Mouse (Mus musculus): ENCODE data around the gene Rpl11. TPM values are rescaled to one million over a fixed set of nuclear protein-coding genes. Genes with fewer than 3 reads are reported as not detected.
"Not testable (repeated sequence)": the region's sequence is repeated elsewhere in the genome, so short reads cannot be mapped to it uniquely, and the experiment has no call there.

The Rpl11 gene
- total RNA-seq (2014; rRNA removed), result 765 and 914 TPM in 2 replicates
- 297 and 312 TPM in 2 replicates for polyA plus RNA-seq (2015; fragmentation: Nextera tagmentation; extraction: Ambion mirVana)

DNA sequence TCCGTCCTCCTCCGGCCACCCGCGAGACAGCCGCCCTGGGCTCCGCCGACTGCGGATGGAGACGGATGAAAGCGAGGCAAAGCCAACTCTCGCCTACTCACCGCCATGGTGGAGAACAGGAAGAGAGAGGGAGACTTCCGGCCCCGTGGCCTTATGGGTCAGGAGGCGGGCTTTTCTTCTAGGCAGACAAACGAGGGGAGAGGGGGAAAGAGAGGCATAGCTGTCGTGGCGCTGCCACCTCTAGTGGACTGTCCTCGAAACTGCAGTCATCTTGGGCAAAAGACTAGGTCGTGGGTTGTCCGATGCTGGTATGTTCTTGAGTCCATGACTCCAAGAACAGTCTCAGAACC, at the start of gene Rpl11:
Gene Rpl11, minus strand, starts transcription at position 182 of the 350 bp plus-strand sequence.
- DNase-seq (ENCODE audit: low spot score), result peak; percentile 97
- Histone ChIP-seq H3K9me3 (ENCODE audit: low read length) (no peaks in the 10 kb centered on the region), H3K4me2 (ENCODE audit: low read depth, low read length) (peak within 1 kb of the TSS; percentile 86), H3K27ac (peak within 1 kb of the TSS; percentile 91), H3K9ac (replicated peaks; ENCODE audit: low read length) (peak within 1 kb of the TSS; percentile 93), H3K4me3 (ENCODE audit: low read length) (peak within 1 kb of the TSS; percentile 74), H3K4me1 (ENCODE audit: insufficient read depth, low read length) (peaks cover 12% of the 10 kb centered on the region), H3K27me3 (ENCODE audit: insufficient read depth, low read length) (no peaks in the 10 kb centered on the region), H3K36me3 (ENCODE audit: insufficient read depth, low read length) (peaks cover 30% of the 10 kb centered on the region)
- TF ChIP-seq CTCF (IDR thresholded peaks at IDR 0.05; ENCODE audit: low read depth), result peak; percentile 96
- ATAC-seq, result peak; percentile 99
- 1% methylated on average over 21 of the region's 21 CpGs for WGBS

- not testable (repeated sequence) for H3K27me3 ChIP-seq (ENCODE audit: insufficient read depth, low read length); H3K27ac ChIP-seq; H3K36me3 ChIP-seq (ENCODE audit: insufficient read depth, low read length); H3K9me3 ChIP-seq (ENCODE audit: low read length); DNase-seq (ENCODE audit: low spot score); H3K9ac ChIP-seq (replicated peaks; ENCODE audit: low read length); ATAC-seq; H3K4me2 ChIP-seq (ENCODE audit: low read depth, low read length); H3K4me3 ChIP-seq (ENCODE audit: low read length); H3K4me1 ChIP-seq (ENCODE audit: insufficient read depth, low read length)
- WGBS, result 92% methylated on average over 4 of the region's 4 CpGs
Measured at GRCm38 (mm10) chr4:136101753-136102152, 48.5 kb upstream of the Rpl11 start.

- H3K9me3 ChIP-seq (ENCODE audit: low read length), result no peaks in the 10 kb centered on the region
- DNase-seq (ENCODE audit: low spot score) (no peak), ATAC-seq (no peak)
- H3K4me3 ChIP-seq (ENCODE audit: low read length), result no peak overlapping the region
- no peaks in the 10 kb centered on the region for H3K27me3 ChIP-seq (ENCODE audit: insufficient read depth, low read length)
- TF ChIP-seq CTCF (IDR thresholded peaks at IDR 0.05; ENCODE audit: low read depth), result no peak
- H3K36me3 ChIP-seq (ENCODE audit: insufficient read depth, low read length), result no peaks in the 10 kb centered on the region
- no peak overlapping the region for H3K27ac ChIP-seq
- 0 out of 2 replicates have a peak, but pooled peaks cover 6% of the 10 kb centered on the region for H3K4me1 ChIP-seq (ENCODE audit: insufficient read depth, low read length)
- WGBS, result 75% methylated on average over 12 of the region's 12 CpGs
- H3K4me2 ChIP-seq (ENCODE audit: low read depth, low read length), result no peak overlapping the region
- no peak overlapping the region for H3K9ac ChIP-seq (replicated peaks; ENCODE audit: low read length)
Measured at GRCm38 (mm10) chr4:136100396-136101070, 47.3 kb upstream of the Rpl11 start.

DNA sequence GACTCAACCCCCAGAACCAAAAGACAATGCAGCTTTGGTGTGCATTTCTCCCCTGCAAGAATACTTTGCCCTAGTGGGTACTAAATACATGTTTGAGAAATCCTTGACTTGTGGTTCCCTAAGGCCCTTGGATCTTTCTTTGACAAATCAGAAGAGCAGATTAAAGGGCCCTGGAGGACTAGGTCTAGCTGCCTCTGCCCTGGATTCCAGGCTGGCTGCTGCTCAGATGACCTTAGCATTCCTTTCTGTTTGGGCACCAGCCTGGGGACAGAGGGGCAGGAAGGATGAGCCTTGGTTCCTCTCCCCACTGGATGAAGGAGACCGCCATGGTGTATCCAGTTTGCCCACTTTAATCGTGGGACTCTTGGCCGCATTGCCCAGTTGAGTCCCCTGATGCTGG, 45.2 kb upstream of the Rpl11 start:
- Histone ChIP-seq H3K27me3 (ENCODE audit: insufficient read depth, low read length) (no peaks in the 10 kb centered on the region), H3K9me3 (ENCODE audit: low read length) (no peaks in the 10 kb centered on the region), H3K4me3 (ENCODE audit: low read length) (no peak overlapping the region), H3K4me1 (ENCODE audit: insufficient read depth, low read length) (no peaks in the 10 kb centered on the region), H3K36me3 (ENCODE audit: insufficient read depth, low read length) (no peaks in the 10 kb centered on the region), H3K9ac (replicated peaks; ENCODE audit: low read length) (no peak overlapping the region), H3K27ac (no peak overlapping the region), H3K4me2 (ENCODE audit: low read depth, low read length) (no peak overlapping the region)
- ATAC-seq (no peak), DNase-seq (ENCODE audit: low spot score) (no peak)
- TF ChIP-seq CTCF (IDR thresholded peaks at IDR 0.05; ENCODE audit: low read depth), result no peak
- 94% methylated on average over 3 of the region's 3 CpGs for WGBS

GRCm38 (mm10) chr4:136096446-136097113, 43.4 kb upstream of the Rpl11 start:
- H3K4me2 ChIP-seq (ENCODE audit: low read depth, low read length), result no peak overlapping the region
- DNase-seq (ENCODE audit: low spot score), result no peak
- no peak overlapping the region for H3K4me3 ChIP-seq (ENCODE audit: low read length)
- 80% methylated on average over 11 of the region's 11 CpGs for WGBS
- H3K4me1 ChIP-seq (ENCODE audit: insufficient read depth, low read length), result no peaks in the 10 kb centered on the region
- H3K36me3 ChIP-seq (ENCODE audit: insufficient read depth, low read length), result no peaks in the 10 kb centered on the region
- no peak for ATAC-seq
- no peak overlapping the region for H3K9ac ChIP-seq (replicated peaks; ENCODE audit: low read length)
- TF ChIP-seq CTCF (IDR thresholded peaks at IDR 0.05; ENCODE audit: low read depth), result no peak
- no peaks in the 10 kb centered on the region for H3K27me3 ChIP-seq (ENCODE audit: insufficient read depth, low read length)
- H3K9me3 ChIP-seq (ENCODE audit: low read length), result no peaks in the 10 kb centered on the region
- no peak overlapping the region for H3K27ac ChIP-seq

- peak overlapping the region; percentile 74 for H3K27ac ChIP-seq
- no peaks in the 10 kb centered on the region for H3K9me3 ChIP-seq (ENCODE audit: low read length)
- no peaks in the 10 kb centered on the region for H3K36me3 ChIP-seq (ENCODE audit: insufficient read depth, low read length)
- ATAC-seq (no peak), DNase-seq (ENCODE audit: low spot score) (no peak)
- H3K4me2 ChIP-seq (ENCODE audit: low read depth, low read length), result no peak overlapping the region
- no peak overlapping the region for H3K9ac ChIP-seq (replicated peaks; ENCODE audit: low read length)
- WGBS, result 77% methylated on average over 9 of the region's 9 CpGs
- H3K4me3 ChIP-seq (ENCODE audit: low read length), result no peak overlapping the region
- no peaks in the 10 kb centered on the region for H3K27me3 ChIP-seq (ENCODE audit: insufficient read depth, low read length)
- no peak for TF ChIP-seq CTCF (IDR thresholded peaks at IDR 0.05; ENCODE audit: low read depth)
- H3K4me1 ChIP-seq (ENCODE audit: insufficient read depth, low read length), result no peaks in the 10 kb centered on the region
Measured at GRCm38 (mm10) chr4:136095490-136096105, 42.4 kb upstream of the Rpl11 start.

Data from hindbrain, postnatal 0 days (tissue).